19 mouse cellular contexts compared by ENCODE assay signal in the genomic region with DNA sequence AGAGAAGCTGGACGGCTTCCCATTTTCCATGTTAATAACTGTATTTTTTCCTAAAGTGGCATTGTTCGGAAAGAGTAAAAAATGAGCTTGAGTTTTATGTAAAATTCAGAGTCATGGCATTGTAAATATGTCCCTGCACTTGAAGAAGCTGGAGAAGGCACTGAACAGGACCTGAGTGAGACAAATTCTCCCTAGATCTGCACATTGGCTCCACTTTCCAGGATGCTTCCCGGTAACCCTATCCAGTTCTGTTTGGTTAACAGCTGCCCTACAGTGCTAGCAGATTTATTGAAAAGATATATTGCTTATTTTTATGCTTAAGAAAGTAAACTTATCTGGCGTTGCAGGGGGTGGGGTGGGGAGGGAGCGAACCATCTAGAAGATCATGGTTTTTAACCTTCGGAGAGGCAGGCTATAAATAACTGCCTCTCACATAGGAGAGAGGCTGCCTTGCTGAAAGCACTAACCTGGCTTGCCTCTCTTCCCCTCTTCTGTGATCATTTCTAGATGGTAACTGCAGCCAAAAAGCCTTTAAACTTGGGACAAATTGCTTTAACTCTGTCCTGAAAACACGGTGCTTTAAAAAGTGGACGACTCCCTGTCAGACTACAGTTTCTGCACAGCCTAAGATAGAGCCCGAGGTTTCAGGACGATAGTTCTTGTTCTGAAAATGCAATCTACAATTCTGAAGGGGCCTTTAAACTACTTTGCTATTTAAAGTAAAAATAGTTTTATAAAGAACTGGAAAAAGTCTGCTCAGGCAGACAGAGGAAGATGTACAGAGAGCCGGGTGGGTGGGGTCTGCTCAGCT.
DNase-seq lines count a peak whose midpoint lies in the region; ATAC-seq and TF ChIP-seq lines count a peak whose summit lies in the region.
"Had no signal": no experiment of that assay in that cellular context is flagged by ENCODE, and none has a peak within 500 bp of the region (broad histone marks: within the 10 kb centered on the region; RNA-seq: fewer than 3 reads in every experiment).

No protein-coding gene starts in this region.

- no peak overlapping the region for H3K9ac ChIP-seq in heart, embryonic 15.5 days
- no peak overlapping the region for H3K9ac ChIP-seq in lung, embryonic 14.5 days
- H3K9ac ChIP-seq in heart, postnatal 0 days (replicated peaks; ENCODE audit: low read depth, low read length) = no peak overlapping the region
- no peak overlapping the region for H3K9ac ChIP-seq in stomach, embryonic 14.5 days (replicated peaks; ENCODE audit: low read depth, low read length)
- H3K9ac ChIP-seq: midbrain, embryonic 12.5 days had no signal

- 38% methylated on average over 11 of the region's 11 CpGs for WGBS in heart, embryonic 15.5 days
- WGBS in lung, embryonic 14.5 days = 43% methylated on average over 11 of the region's 11 CpGs
- 33% methylated on average over 11 of the region's 11 CpGs for WGBS in heart, postnatal 0 days
- 40% methylated on average over 11 of the region's 11 CpGs for WGBS in stomach, embryonic 14.5 days

- H3K27ac ChIP-seq in heart, embryonic 15.5 days = peak overlapping the region; percentile 85
- peak overlapping the region; percentile 70; the same call in 1 of the 2 replicates for H3K27ac ChIP-seq in lung, embryonic 14.5 days (ENCODE audit: low read depth)
- peak overlapping the region; percentile 68 for H3K27ac ChIP-seq in heart, postnatal 0 days (ENCODE audit: low read depth)
- H3K27ac ChIP-seq in stomach, embryonic 14.5 days (ENCODE audit: low read length) = peak overlapping the region; percentile 52; the same call in 1 of the 2 replicates
- H3K27ac ChIP-seq: midbrain, embryonic 12.5 days had no signal

- TF ChIP-seq EP300 in heart, postnatal 0 days (IDR thresholded peaks at IDR 0.05; ENCODE audit: low read depth) = no peak

- DNase-seq in heart, postnatal 14 days = no peak
- no peak for DNase-seq in lung, embryonic 14.5 days
- DNase-seq in lung, postnatal 14 days = no peak
- DNase-seq in heart, postnatal 0 days (ENCODE audit: low spot score) = no peak
- DNase-seq in cerebellum, postnatal 4 days (ENCODE audit: low spot score in 2 of 2) = no peak
- DNase-seq: cerebellum, postnatal 25 days; gastrocnemius, postnatal 14 days; kidney, adult 11 months; layer of hippocampus, adult 9-11 months; lung, adult 18-20 months; right cerebral cortex, postnatal 14 days; thymus, postnatal 25 days had no signal

- H3K36me3 ChIP-seq in heart, embryonic 15.5 days = peaks cover 35% of the 10 kb centered on the region
- H3K36me3 ChIP-seq in lung, embryonic 14.5 days (ENCODE audit: insufficient read depth) = peaks cover 64% of the 10 kb centered on the region
- H3K36me3 ChIP-seq in heart, postnatal 0 days (replicated peaks; ENCODE audit: control insufficient read depth, insufficient read depth, low read length) = peaks cover 26% of the 10 kb centered on the region
- peaks cover 14% of the 10 kb centered on the region for H3K36me3 ChIP-seq in stomach, embryonic 14.5 days (ENCODE audit: control insufficient read depth, insufficient read depth, low read length)

- TF ChIP-seq CTCF in lung, embryonic 14.5 days (IDR thresholded peaks at IDR 0.05; ENCODE audit: low read depth) = no peak
- TF ChIP-seq CTCF in heart, postnatal 0 days (IDR thresholded peaks at IDR 0.05; ENCODE audit: low read depth) = no peak

- ATAC-seq in heart, embryonic 15.5 days (replicated peaks; ENCODE audit: insufficient number of reproducible peaks, insufficient read depth, low FRiP score, low read depth) = no peak
- ATAC-seq in lung, embryonic 14.5 days (ENCODE audit: insufficient read depth) = no peak
- ATAC-seq in heart, postnatal 0 days (ENCODE audit: insufficient read depth, low read depth) = no peak
- ATAC-seq in stomach, embryonic 14.5 days (ENCODE audit: insufficient number of reproducible peaks, insufficient read depth, low FRiP score, low read depth) = no peak; the same call in 1 of the 2 replicates
- ATAC-seq: CD4-positive, CD25-positive, alpha-beta regulatory T cell, adult 4 months; forebrain, embryonic 16.5 days had no signal

- no peak overlapping the region; the same call in 1 of the 2 replicates for H3K4me2 ChIP-seq in heart, embryonic 15.5 days
- no peak overlapping the region for H3K4me2 ChIP-seq in lung, embryonic 14.5 days
- peak overlapping the region; percentile 33; the same call in 1 of the 2 replicates for H3K4me2 ChIP-seq in heart, postnatal 0 days (ENCODE audit: low read depth, low read length)
- H3K4me2 ChIP-seq in stomach, embryonic 14.5 days (replicated peaks; ENCODE audit: low read depth, low read length) = no peak overlapping the region
- H3K4me2 ChIP-seq: midbrain, embryonic 12.5 days had no signal

- H3K27me3 ChIP-seq in heart, embryonic 15.5 days = no peaks in the 10 kb centered on the region
- no peaks in the 10 kb centered on the region for H3K27me3 ChIP-seq in lung, embryonic 14.5 days (ENCODE audit: insufficient read depth, low read length)
- no peaks in the 10 kb centered on the region for H3K27me3 ChIP-seq in heart, postnatal 0 days (ENCODE audit: control insufficient read depth, insufficient read depth, low read length)
- no peaks in the 10 kb centered on the region for H3K27me3 ChIP-seq in stomach, embryonic 14.5 days (ENCODE audit: control insufficient read depth, insufficient read depth, low read length)

- no peaks in the 10 kb centered on the region for H3K9me3 ChIP-seq in heart, embryonic 15.5 days (replicated peaks)
- no peaks in the 10 kb centered on the region for H3K9me3 ChIP-seq in lung, embryonic 14.5 days (ENCODE audit: low read depth, low read length)
- no peaks in the 10 kb centered on the region for H3K9me3 ChIP-seq in heart, postnatal 0 days (replicated peaks; ENCODE audit: control insufficient read depth, low read length)
- H3K9me3 ChIP-seq in stomach, embryonic 14.5 days (ENCODE audit: control insufficient read depth, low read depth, low read length) = no peaks in the 10 kb centered on the region
- H3K9me3 ChIP-seq: midbrain, embryonic 12.5 days had no signal

- intact Hi-C loops in heart, postnatal 14 days (cut with DNase I) = loop anchor here (5.0 kb wide), 1 partner anchor 749 kb away; no protein-coding TSS in a partner anchor

- H3K4me3 ChIP-seq in heart, embryonic 15.5 days = no peak overlapping the region
- no peak overlapping the region for H3K4me3 ChIP-seq in lung, embryonic 14.5 days (ENCODE audit: low read depth, low read length)
- no peak overlapping the region for H3K4me3 ChIP-seq in heart, postnatal 0 days (ENCODE audit: low read depth, low read length)
- H3K4me3 ChIP-seq in stomach, embryonic 14.5 days (ENCODE audit: low read depth, low read length) = no peak overlapping the region
- H3K4me3 ChIP-seq: erythroblast, embryonic 14.5 days; midbrain, embryonic 12.5 days; myocyte had no signal

- peaks cover 31% of the 10 kb centered on the region for H3K4me1 ChIP-seq in heart, embryonic 15.5 days (replicated peaks)
- H3K4me1 ChIP-seq in lung, embryonic 14.5 days (ENCODE audit: insufficient read depth) = peaks cover 27% of the 10 kb centered on the region
- peaks cover 24% of the 10 kb centered on the region for H3K4me1 ChIP-seq in heart, postnatal 0 days (ENCODE audit: control insufficient read depth, insufficient read depth)
- H3K4me1 ChIP-seq in stomach, embryonic 14.5 days (ENCODE audit: control insufficient read depth, insufficient read depth, low read length) = peaks cover 22% of the 10 kb centered on the region; the same call in 1 of the 2 replicates
